Mouse (Mus musculus) bone marrow, adult 2 months (tissue): ENCODE data around the gene Dnaaf2.
"Not testable (repeated sequence)": the region's sequence is repeated elsewhere in the genome, so short reads cannot be mapped to it uniquely, and the experiment has no call there.

ENCODE experiments used
- CTCF ChIP-seq: fragments of 200-500 bp; IDR thresholded peaks from 2 replicates; pipeline ENCODE4 v1.5.1; 2011; ENCODE audit warnings: low read length, control low read depth; ENCODE audit not compliant: control insufficient read depth, insufficient read depth
- POLR2A ChIP-seq: fragments of 200-500 bp; IDR thresholded peaks from 2 replicates; pipeline ENCODE4 v1.6.1; 2011; ENCODE audit warnings: low read depth, mild to moderate bottlenecking, control low read depth, low read length, borderline replicate concordance; ENCODE audit not compliant: control insufficient read depth

GRCm38 (mm10) chr12:69160677-69161076 lies 37.6 kb downstream of the Dnaaf2 start:
- not testable (repeated sequence) for TF ChIP-seq CTCF, POLR2A
